Mouse (Mus musculus) yolk sac, embryonic 10.5 days (tissue): Measurements from ENCODE around the gene Endov.

Source experiments
- DNase-seq: peaks from one replicate; pipeline ENCODE4 v3.0.0-alpha.2; 2017; ENCODE audit warnings: low spot score

Gene Endov

DNA sequence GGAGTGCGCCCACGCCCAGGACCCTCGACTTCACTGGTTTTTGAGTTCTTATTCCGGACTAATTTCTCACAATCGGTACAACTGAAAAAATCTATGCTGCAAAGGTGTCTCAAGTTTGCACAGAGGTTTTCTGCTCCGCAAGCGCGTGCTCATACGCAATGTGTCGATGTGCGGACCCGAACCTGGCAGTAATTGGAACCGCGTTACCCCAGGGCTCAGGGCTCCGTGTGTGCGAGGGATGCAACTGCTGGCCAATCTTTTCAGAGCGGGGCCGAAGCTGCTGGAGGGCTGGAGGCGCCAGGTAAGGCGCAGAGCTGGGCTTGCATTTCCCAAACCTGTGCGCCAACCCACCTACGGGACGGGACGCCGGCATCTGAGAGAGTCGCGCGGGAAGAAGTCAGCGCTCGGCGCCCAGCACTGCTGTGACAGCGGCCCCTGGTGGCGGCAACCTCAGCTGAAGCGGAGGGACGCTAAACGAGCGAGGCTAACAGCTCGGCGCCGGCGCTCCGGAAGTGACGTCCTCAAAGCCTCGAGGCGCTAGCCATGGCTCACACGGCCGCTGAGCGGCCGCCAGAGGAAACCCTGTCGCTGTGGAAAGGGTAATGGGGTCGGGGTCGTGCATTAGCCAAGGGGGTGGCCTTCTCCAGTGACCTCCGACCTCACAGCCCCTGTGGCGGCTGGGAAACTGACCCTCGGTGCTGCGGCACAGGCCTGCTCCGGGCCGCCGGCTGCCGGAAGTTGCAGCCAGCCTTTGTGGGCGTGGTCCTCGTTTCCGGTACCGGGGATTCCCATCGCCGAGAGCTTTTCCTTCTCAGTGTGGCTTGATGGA, at the start of gene Endov:
Endov (plus strand) TSS at position 487 of the 829 bp plus-strand sequence.
- DNase-seq, result peak; percentile 95

DNA sequence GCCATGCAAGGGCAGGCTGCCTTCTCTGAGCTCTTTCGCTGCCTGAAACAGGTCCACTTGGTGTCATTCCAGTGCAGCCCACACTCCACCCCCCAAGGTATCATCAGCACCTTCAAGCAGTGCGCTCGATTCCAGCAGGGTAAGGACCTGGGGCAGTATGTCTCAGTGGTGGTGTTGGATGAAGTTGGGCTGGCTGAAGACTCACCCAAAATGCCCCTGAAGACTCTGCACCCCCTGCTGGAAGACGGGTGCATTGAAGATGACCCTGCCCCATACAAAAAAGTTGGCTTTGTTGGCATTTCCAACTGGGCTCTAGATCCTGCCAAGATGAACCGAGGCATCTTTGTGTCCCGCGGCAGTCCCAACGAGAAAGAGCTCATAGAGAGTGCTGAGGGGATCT, 48.9 kb upstream of the Endov start:
- no peak for DNase-seq

DNA sequence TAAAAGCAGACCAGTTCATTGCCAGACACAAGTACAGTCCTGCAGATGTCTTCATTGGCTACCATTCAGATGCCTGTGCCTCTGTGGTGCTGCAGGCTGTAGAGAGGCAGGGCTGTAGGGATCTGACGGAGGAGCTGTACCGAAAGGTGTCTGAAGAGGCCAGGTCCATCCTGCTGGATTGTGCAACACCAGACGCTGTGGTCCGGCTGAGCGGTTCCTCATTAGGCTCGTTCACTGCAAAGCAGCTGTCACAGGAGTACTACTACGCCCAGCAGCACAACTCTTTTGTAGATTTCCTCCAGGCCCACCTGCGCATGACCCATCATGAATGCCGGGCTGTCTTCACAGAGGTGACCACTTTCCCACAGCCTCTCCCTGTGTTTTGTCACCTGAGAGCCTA, 47.7 kb upstream of the Endov start:
- DNase-seq, result no peak

DNA sequence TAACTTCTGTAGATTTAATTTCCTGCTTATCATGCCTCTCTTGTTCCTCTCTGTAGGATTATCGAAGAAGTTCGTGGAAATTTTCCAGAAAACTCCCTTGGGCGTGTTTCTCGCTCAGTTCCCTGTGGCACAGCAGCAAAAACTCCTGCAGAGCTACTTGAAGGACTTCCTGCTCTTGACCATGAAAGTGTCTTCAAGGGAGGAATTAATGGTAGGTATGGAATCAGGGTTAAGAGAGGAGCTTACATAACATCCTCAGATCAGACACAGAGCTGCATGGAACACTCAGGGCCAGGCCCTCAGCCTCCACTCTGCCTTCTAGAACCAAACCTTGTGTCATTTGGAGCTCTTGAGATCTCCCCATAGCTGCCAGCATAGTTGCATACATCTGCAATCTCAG, 35.0 kb upstream of the Endov start:
- no peak for DNase-seq

DNA sequence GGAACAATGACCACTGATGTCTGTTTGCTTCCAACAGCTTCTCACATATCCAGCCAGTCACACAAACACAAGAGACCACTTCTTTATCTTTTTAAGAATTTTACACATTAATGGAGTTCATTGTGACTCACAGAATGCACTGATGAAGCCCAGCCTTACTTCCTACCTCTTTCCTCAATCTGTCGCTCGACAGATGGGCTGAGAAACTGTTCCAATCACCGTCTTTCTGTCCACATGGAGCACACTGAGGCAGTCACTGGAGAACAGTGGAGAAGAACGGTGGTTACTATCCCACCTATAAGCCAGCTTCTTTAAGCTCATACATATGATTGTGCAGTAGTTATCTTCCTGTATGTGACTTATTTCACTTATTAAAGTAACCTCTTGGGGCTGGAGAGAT, 13.3 kb upstream of the Endov start:
- no peak for DNase-seq

DNA sequence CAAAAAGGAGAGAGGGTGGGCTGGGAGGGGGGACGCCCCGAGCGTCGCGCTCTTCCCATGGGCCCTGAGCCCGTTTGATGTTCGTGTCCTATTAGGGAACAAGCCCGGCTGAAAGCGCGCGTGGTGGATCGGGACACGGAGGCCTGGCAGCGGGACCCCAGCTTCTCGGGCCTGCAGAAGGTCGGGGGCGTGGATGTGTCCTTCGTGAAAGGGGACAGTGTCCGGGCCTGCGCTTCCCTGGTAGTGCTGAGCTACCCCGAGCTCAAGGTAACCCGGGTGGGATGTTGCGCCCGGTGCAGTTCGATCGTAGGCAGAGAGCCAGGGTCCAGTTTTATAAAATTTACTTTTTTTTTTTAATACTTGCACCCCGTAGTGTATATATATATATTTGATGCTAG, 542 bp downstream of the Endov start:
- no peak for DNase-seq

DNA sequence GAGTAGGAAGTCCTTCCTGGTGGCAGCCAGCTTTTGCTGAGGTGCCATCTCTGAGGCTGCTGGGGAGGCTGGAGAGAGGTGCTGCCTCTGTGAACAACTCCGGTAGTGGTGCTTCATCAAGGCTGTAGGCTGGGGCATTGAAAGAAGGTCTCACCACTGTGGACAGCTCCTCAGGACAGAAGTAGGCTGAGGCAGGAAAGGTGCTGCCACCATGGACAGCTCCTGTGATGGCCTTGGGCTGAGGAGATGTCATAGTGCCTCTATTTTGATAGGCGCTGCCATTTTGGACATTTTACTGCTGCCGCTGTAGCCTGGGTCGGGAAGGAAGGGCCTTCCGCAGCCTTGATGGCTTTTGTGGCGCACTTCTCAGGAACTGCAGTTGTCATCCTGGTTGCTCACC, 1.7 kb downstream of the Endov start:
- peak; percentile 42 for DNase-seq

DNA sequence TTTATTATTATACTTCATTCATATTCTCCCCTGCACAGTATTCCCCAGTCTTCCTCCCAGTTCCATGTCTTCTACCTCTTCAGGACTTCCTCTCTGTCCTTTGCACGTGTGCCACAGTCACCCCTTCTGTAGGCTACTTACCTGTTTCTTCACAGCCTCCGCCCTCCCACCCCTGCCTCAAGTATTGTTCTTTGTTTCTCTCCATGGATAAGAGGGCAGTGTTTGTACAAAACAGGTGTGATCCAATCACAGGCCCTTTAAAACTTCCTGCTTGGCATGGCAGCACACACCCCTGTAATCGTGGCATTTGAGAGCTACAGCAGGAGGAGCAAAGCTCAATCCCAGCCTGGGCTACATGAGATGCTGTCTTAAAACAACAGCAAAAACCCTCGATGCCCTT, 2.4 kb downstream of the Endov start:
- DNase-seq, result no peak

DNA sequence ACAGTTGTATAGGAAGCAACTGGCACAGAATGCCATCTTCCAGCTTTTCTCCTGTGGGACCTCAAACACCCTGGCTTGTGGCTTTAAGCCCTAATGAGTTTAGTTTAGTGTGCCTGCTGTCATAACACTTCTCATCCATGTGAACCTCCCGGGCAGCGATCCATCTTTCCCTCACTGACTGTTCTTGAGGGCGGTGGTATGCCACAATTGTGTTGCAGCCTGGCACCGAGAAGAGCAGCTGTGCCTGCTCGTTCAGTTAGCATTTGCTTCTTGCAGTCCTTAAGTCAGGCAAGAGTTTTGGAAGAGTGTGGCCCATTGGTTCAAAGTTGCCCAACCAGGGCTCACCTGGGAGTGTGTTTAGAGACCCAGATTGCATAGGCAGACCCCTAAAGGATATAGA, 5.0 kb downstream of the Endov start:
- no peak for DNase-seq

DNA sequence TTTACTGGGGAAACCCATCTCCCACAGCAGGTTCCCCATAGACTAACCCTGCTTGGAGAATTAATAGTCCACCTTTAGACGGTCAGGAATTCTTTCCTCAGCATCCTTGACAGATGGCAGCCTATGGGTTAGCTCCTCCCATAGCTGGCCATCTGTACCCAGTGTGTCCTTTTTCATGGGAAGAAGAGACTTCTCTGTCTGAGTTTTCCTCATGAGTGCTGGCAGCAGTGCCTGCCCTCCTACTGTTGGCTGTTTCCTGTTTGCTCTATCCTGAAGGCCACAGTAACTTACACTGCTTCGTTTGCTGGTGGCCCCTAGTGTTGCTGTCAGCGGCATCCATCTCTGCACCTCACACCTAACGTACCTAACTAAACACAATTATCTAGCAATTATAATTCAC, 6.3 kb downstream of the Endov start:
- DNase-seq, result no peak

DNA sequence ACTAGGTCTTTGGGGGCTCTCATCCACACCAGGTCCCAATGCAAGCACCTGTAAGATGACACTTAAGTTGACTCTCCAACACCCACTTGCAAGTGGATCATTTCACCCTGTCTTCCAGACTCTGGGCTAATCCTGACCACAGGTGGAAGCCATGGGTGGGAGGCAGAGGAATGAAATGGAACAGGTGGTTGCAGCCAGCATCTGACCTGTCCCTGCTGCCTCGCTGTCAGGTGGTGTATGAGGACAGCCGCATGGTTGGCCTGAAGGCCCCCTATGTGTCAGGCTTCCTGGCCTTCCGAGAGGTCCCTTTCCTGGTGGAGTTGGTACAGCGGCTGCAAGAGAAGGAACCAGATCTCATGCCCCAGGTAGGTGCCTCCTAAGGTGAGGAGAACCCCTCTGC, 8.2 kb downstream of the Endov start:
- DNase-seq, result no peak

DNA sequence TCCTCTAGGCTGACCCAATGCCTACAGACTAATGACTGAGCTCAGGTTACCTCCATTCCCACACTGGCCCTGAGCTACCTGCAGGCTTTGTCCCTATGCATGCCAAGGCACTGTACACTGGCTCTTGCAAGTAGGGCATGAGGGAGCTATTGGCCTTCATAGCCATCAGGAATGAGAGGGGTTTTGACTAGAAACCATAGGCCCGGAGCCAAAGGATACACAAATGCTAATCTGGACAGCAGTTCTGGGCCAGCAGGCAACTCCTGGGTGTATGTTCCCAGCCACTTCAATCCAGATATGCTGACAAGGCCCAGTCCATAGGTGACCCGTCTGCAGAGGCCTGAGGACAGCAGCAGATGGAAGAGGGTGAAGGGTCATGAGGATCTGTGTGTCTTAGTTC, 8.9 kb downstream of the Endov start:
- no peak for DNase-seq

DNA sequence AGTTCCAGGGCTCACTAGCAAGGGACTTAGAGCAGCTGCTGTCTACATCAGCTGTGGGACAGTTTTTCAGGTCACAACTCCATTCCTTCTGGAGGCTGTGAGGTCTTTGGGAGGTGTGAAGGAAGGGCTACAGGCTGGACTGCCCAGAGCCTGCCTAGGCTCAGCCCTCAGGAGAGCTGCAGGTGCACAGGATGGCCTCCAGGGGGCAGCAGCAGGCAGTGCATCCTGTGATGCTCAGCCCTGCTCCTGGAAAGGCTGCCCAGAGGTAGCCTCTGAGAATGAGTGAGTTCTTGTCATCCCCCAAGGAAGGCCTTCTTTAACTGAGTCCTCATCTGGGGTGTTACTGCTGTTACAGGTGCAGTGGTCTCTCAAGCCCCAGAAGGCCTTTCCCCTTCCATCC, 12.5 kb downstream of the Endov start:
- peak; percentile 26 for DNase-seq

DNA sequence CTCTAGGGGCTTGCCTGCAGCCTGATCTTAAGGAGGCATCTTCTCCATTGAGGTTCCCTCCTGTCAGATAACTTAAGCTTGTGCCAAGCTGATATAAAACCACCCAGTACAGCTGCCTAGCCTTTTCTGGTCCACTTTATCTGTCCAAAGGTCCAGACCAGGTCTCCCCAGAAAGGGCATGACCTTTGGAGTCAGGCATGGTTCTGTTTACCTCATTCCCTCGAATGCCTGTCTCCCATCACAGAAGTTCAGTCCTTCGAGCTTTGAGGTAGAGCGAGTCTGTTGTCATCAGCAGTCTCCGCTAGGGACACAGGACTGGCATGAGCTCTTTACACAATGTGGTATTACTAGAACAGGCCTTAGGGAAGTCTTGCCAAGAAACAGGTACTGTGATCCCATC, 15.2 kb downstream of the Endov start:
- no peak for DNase-seq

DNA sequence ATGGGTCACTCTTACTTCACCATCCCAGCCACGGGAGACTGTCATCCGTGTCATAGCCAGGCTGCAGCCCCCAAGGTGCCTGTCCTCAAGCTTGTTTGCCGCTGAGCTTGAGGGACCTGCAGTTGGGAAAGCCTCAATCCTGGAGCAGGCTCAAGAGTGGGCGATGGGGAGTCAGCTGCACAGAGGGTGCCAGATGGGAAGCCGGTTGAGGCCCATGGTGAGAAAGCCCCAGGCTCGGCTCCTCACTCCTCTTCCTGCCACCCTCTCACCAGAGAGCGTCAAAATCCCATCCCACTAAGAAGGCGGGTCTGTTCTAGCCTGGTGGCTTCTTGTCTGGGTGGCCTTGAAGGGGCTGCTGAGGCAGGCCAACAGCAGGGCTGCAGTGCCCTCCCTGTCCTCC, 16.6 kb downstream of the Endov start:
- DNase-seq, result no peak

DNA sequence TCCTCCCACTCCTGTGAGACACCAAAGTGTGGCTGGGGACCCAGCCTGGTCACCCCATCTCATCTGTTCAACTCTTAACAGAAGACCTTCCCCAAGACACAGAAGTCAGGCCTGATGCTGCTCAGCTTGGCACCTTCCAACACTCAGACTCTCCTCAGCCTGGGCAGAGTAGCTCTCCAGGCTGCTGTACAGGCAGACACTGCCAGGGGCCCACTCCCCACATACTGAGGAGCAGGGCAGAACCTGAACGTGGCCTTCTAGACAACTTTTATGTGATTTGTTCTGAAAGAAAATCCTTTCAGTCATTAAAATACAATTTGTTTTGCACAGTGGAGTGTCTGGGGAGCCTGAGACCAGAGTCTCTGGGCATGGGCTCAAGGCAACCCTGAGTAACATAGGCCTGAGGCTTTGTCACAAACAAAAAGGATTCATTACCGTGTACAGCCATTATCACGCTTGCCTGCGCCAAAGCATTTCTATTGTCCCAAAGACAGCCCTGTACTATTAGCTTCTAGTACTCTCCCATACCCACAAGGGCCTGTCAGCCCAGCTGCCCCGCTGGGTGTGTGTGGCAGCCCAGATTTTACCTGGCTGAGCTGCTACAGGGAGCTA, 18.1 kb downstream of the Endov start:
- DNase-seq, result no peak

DNA sequence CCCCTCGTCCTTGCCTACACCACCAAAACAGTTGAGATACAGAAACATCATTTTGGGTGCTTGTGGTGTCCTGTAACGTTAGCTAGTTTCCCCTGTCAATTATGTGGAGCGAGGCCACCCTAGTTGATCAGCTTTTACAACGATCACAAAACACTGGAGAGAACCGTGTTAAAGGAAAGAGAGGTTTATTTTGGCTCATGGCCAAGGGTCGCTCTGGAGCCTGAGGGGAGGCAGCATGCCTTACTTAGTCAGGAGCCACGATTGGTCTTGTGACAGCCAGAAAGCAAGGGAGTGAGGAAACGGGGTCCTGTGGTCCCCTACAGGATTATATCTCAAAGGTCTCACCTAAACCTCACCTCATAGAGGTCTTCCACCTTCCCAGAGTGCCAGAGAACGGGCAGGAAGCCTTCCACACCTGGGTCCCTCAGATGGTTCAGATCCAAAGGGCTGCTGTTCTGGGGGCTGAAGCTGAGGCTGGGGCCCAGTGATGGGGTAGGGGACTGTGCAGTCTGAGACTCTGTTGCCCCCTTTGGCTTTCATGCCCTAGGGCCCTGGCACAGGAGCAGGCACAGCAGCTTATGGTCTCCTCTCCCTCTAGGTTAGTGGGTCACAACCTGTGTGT, 22.0 kb downstream of the Endov start:
- no peak for DNase-seq

DNA sequence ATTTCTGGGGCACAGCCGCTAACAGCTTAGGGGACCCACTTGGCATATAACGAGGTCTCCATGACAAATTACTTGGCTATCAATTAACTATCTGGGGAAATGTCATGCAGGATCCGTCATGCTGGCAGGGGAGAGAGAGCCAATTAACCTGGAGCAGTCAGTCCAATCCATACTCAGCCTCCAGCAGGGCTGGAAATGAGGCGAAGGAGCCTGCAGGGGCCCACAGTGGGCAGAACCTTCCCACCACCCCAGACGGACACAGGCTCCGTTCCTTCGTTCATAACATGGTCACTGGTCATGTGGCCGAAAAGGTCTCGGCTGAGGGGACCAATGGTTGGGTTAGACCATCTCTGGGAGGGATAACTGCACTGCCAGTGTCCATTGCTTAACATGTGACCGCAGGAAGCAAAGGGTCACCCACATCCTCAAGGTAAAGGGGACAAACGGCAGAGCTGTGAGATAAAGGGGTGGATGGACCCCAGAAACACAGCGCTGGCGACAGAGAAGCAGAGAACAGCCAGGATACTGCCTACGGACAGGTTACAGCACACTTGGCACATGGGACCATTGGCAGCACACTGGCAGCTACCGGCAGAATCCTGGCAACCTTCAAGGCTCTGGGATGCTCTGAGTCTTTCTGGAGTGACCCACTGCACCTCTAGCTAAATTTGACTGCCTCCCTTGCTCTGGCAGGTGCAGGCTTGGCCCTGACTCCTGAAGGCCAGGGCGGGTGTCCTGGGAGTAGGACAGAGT, 23.1 kb downstream of the Endov start:
- no peak for DNase-seq

DNA sequence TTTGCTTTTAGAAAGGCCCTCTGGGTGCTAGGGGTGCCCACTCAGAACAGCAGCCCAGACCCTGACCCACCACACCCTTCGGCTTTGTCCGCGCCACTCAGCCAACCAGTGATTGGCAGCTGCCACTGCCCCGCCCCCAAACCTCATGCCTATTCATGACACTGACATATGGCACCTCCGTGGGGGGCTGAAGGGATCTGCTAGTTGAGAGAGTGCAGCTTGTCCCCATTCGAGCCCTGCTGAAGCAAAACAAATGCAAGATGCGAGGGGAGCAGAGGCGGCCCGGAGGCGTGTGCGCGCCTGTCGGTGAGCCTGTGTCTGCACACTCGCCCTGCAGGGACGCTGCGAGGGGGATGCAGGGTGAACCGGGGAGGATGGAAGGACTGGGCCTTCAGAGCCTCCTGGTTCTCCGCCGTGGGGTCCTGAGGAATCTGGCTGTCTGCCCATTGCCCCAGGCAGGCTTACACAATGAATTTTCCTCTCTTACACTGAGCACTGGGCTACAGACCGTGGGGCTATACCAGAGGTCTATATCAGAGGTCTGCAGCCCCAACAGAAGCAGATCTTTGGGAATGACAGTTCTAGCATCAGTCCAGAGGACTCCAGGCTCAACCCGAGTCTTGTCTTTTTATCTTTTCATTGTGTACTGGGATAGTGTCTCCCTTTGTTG, 24.0 kb downstream of the Endov start:
- DNase-seq, result no peak

DNA sequence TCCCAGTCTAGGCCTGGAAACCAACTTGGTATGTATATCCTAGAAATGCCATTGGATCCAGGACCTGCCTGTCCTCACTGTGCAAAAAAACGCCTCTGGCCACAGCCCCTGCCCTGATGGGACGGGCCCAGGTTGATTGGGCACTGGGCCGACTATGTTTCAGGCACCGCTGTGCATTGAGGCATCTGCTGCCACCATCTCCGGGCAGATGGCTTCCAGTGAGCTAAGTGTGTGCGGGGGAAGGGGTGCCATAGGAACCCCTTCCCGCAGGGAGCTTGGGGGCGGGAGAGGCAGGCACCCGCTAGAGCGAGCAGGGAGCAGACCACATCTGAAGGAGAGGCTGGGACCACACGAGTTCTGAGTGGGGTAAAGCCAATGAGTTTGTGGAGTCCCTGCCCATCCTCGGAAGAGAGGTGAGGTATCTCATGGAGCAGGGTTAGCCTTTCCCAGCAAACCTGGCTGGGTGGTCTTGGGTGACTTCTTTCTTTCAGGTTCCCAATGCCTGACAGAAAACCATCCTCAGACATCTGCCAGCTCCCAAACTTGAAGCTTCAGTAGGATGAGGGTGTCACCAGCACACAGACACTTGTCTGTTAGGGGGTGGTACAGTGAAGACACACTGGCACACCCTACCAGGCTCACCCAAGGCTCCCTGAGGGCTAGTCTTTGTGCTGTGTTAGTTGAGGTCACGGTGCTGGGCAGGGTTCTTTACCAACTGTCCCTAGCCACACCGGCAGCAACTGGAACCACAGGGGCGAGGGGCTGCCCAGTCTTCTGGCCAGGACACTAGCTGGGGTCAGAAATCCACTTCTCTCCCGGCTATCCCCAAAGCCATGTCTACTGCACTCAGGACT, 24.9 kb downstream of the Endov start:
- DNase-seq, result no peak

DNA sequence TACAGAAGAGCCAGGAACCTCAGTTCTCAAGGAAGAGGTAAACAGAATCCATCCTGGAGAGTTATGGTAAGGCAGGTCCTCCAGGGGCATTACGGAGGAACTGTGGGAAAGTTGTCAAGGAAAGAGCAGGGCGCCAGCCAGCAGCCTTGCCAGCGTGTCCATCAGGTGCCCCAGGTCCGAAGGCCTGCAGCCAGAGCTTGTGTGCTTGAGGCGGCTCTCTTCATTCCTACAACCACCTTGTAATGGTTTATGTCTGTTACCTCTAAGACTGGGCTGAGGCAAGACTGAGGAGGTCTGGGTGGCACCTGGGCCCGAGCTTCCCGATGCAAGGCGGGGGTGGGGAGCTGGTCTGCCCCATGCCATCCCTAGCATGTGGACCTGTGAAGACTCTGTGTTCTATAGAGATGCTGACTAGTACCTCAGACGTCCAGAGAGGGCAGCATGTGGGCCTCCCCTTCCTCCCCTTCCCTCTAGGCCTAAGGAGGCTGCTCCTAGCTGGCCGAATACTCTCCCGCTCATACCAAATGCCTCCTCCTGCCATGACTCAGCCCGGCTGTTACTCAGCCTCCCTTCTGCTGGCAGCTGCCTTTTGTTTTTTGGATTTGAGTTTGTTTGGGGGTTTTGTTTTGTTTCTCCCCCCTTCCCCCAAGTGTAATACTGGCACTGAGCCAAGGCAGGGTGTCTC, 25.7 kb downstream of the Endov start:
- no peak for DNase-seq
